Mouse (Mus musculus): ENCODE data around the gene Madcam1. TPM values are rescaled to one million over a fixed set of nuclear protein-coding genes. Genes with fewer than 3 reads are reported as not detected.

Gene Madcam1
- polyA plus RNA-seq, 1 experiment from 2014 or later = not detected

DNA sequence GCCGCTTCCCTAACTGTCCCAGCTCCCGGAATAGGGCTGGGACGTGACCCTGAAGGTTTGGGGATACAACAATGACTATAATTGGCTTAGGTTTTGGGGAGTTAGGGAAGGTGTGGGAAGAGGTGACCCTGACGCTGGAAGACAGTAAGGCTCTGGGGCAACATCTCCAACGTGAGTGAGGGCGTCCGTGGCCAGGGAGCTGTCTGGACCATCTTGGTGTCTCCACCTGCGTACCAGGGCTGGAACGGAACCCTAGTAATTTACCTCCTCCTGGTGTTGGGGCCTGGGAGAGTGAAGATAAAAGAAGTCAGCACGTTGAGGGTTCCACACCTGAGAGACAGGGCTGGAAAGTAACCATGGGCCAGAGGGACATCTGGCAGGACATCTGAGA, 40.6 kb downstream of the Madcam1 start:
- peak overlapping the region; percentile 65 for H3K4me3 ChIP-seq (ENCODE audit: low read depth, low read length)
- TF ChIP-seq EP300 (IDR thresholded peaks at IDR 0.05) (no peak), CTCF (IDR thresholded peaks at IDR 0.05) (no peak)
- H3K36me3 ChIP-seq (ENCODE audit: insufficient read depth, low read length) = peaks cover 1% of the 10 kb centered on the region
- H3K4me2 ChIP-seq (replicated peaks; ENCODE audit: low read depth, low read length) = peak overlapping the region; percentile 58
- no peak for ATAC-seq
- DNase-seq (ENCODE audit: low spot score) = no peak
- WGBS = 3% methylated on average over 10 of the region's 10 CpGs
- H3K27ac ChIP-seq (ENCODE audit: low read length) = peak overlapping the region; percentile 68
- H3K27me3 ChIP-seq (replicated peaks; ENCODE audit: insufficient read depth, low read length) = no peaks in the 10 kb centered on the region
- H3K9ac ChIP-seq (replicated peaks; ENCODE audit: low read depth) = peak overlapping the region; percentile 80
- peaks cover 25% of the 10 kb centered on the region for H3K4me1 ChIP-seq (ENCODE audit: insufficient read depth, low read depth, low read length)
- no peaks in the 10 kb centered on the region for H3K9me3 ChIP-seq (ENCODE audit: low read length)

GRCm38 (mm10) chr10:79705951-79706350, 41.6 kb downstream of the Madcam1 start:
- TF ChIP-seq EP300 (IDR thresholded peaks at IDR 0.05) (no peak), CTCF (IDR thresholded peaks at IDR 0.05) (no peak)
- Histone ChIP-seq H3K9me3 (ENCODE audit: low read length) (no peaks in the 10 kb centered on the region), H3K27ac (ENCODE audit: low read length) (peak overlapping the region; percentile 11; the same call in 1 of the 2 replicates), H3K27me3 (replicated peaks; ENCODE audit: insufficient read depth, low read length) (no peaks in the 10 kb centered on the region), H3K4me3 (ENCODE audit: low read depth, low read length) (peak overlapping the region; percentile 65), H3K4me1 (ENCODE audit: insufficient read depth, low read depth, low read length) (peaks cover 24% of the 10 kb centered on the region), H3K9ac (replicated peaks; ENCODE audit: low read depth) (peak overlapping the region; percentile 80), H3K36me3 (ENCODE audit: insufficient read depth, low read length) (peaks cover 11% of the 10 kb centered on the region), H3K4me2 (replicated peaks; ENCODE audit: low read depth, low read length) (peak overlapping the region; percentile 58)
- 56% methylated on average over 5 of the region's 5 CpGs for WGBS
- ATAC-seq (no peak), DNase-seq (ENCODE audit: low spot score) (no peak)

- Histone ChIP-seq H3K36me3 (ENCODE audit: insufficient read depth, low read length) (peaks cover 16% of the 10 kb centered on the region), H3K4me1 (ENCODE audit: insufficient read depth, low read depth, low read length) (peaks cover 23% of the 10 kb centered on the region)
These were observed 42.2 kb downstream of the Madcam1 start for GRCm38 (mm10) chr10:79706406-79707094.

GRCm38 (mm10) chr10:79707162-79707561, 42.8 kb downstream of the Madcam1 start:
- H3K9ac ChIP-seq (replicated peaks; ENCODE audit: low read depth) = no peak overlapping the region
- DNase-seq (ENCODE audit: low spot score) (peak; percentile 49), ATAC-seq (no peak)
- no peak overlapping the region for H3K4me3 ChIP-seq (ENCODE audit: low read depth, low read length)
- H3K9me3 ChIP-seq (ENCODE audit: low read length) = no peaks in the 10 kb centered on the region
- TF ChIP-seq EP300 (IDR thresholded peaks at IDR 0.05) (no peak), CTCF (IDR thresholded peaks at IDR 0.05) (no peak)
- H3K27me3 ChIP-seq (replicated peaks; ENCODE audit: insufficient read depth, low read length) = no peaks in the 10 kb centered on the region
- peak overlapping the region; percentile 11; the same call in 1 of the 2 replicates for H3K27ac ChIP-seq (ENCODE audit: low read length)
- peak overlapping the region; percentile 58; the same call in 1 of the 2 replicates for H3K4me2 ChIP-seq (replicated peaks; ENCODE audit: low read depth, low read length)
- peaks cover 18% of the 10 kb centered on the region for H3K36me3 ChIP-seq (ENCODE audit: insufficient read depth, low read length)
- H3K4me1 ChIP-seq (ENCODE audit: insufficient read depth, low read depth, low read length) = peaks cover 18% of the 10 kb centered on the region
- 31% methylated on average over 1 of the region's 1 CpGs for WGBS

More at GRCm38 (mm10) chr10:79706406-79707094, 42.2 kb downstream of the Madcam1 start:
- H3K4me2 ChIP-seq (replicated peaks; ENCODE audit: low read depth, low read length) = peak overlapping the region; percentile 58
- ATAC-seq (no peak), DNase-seq (ENCODE audit: low spot score) (no peak)
- no peak for TF ChIP-seq EP300 (IDR thresholded peaks at IDR 0.05)
- TF ChIP-seq CTCF (IDR thresholded peaks at IDR 0.05) = no peak
- WGBS = 55% methylated on average over 5 of the region's 5 CpGs
- peak overlapping the region; percentile 11 for H3K27ac ChIP-seq (ENCODE audit: low read length)
- peak overlapping the region; percentile 80; the same call in 1 of the 2 replicates for H3K9ac ChIP-seq (replicated peaks; ENCODE audit: low read depth)
- H3K4me3 ChIP-seq (ENCODE audit: low read depth, low read length) = peak overlapping the region; percentile 65
- no peaks in the 10 kb centered on the region for H3K27me3 ChIP-seq (replicated peaks; ENCODE audit: insufficient read depth, low read length)
- no peaks in the 10 kb centered on the region for H3K9me3 ChIP-seq (ENCODE audit: low read length)

DNA sequence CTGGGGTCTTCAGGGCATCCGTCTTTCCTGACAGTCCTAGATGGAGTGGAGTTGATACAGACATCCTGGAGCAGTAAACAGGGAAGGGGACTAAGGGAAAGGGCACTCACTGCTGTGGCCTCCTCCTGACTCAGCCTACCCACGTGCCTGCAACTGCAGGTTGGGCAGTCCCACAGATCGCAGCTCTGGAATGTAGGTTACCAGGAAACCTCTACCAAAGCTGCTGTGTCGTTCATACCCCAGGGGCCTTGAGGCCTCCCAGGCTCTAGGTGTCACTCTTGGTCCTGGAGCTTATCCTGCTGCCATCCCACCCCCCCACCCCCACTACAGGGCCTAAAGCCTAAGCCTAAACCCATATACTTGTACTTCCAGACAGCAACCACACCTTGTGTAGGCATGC, 43.4 kb downstream of the Madcam1 start:
- H3K4me3 ChIP-seq (ENCODE audit: low read depth, low read length) = no peak overlapping the region
- DNase-seq (ENCODE audit: low spot score) (peak; percentile 39), ATAC-seq (no peak)
- no peak overlapping the region for H3K9ac ChIP-seq (replicated peaks; ENCODE audit: low read depth)
- H3K27ac ChIP-seq (ENCODE audit: low read length) = peak overlapping the region; percentile 11; the same call in 1 of the 2 replicates
- 43% methylated on average over 4 of the region's 4 CpGs for WGBS
- H3K4me1 ChIP-seq (ENCODE audit: insufficient read depth, low read depth, low read length) = peaks cover 18% of the 10 kb centered on the region
- H3K36me3 ChIP-seq (ENCODE audit: insufficient read depth, low read length) = peaks cover 18% of the 10 kb centered on the region
- no peaks in the 10 kb centered on the region for H3K9me3 ChIP-seq (ENCODE audit: low read length)
- H3K27me3 ChIP-seq (replicated peaks; ENCODE audit: insufficient read depth, low read length) = no peaks in the 10 kb centered on the region
- TF ChIP-seq EP300 (IDR thresholded peaks at IDR 0.05) (no peak), CTCF (IDR thresholded peaks at IDR 0.05) (no peak)
- H3K4me2 ChIP-seq (replicated peaks; ENCODE audit: low read depth, low read length) = no peak overlapping the region

DNA sequence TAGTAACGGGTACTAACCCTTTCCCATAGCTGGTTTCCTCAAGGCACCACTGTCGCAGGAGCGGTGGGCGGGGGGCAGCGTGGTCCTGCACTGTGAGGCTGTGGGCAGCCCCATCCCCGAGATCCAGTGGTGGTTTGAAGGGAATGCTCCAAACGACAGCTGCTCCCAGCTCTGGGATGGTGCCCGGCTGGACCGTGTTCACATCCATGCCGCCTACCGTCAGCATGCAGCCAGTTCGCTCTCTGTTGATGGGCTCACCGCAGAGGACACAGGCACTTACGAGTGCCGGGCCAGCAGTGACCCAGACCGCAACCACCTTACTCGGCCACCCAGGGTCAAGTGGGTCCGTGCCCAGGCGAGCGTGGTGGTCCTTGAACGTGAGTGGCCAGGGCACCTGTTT, 44.3 kb downstream of the Madcam1 start:
- Histone ChIP-seq H3K9me3 (ENCODE audit: low read length) (no peaks in the 10 kb centered on the region), H3K4me1 (ENCODE audit: insufficient read depth, low read depth, low read length) (peaks cover 18% of the 10 kb centered on the region), H3K27me3 (replicated peaks; ENCODE audit: insufficient read depth, low read length) (no peaks in the 10 kb centered on the region), H3K36me3 (ENCODE audit: insufficient read depth, low read length) (peaks cover 18% of the 10 kb centered on the region), H3K27ac (ENCODE audit: low read length) (peak overlapping the region; percentile 38; the same call in 1 of the 2 replicates), H3K4me2 (replicated peaks; ENCODE audit: low read depth, low read length) (peak overlapping the region; percentile 17; the same call in 1 of the 2 replicates), H3K9ac (replicated peaks; ENCODE audit: low read depth) (no peak overlapping the region), H3K4me3 (ENCODE audit: low read depth, low read length) (no peak overlapping the region)
- TF ChIP-seq EP300 (IDR thresholded peaks at IDR 0.05) (no peak), CTCF (IDR thresholded peaks at IDR 0.05) (no peak)
- 71% methylated on average over 21 of the region's 21 CpGs for WGBS
- DNase-seq (ENCODE audit: low spot score) (no peak), ATAC-seq (no peak)
